Mouse (Mus musculus) thymus, adult 2 months (tissue): ENCODE results near the gene Agbl4.

ENCODE experiments used
- CTCF ChIP-seq: fragments of 200-500 bp; IDR thresholded peaks from 2 replicates; pipeline ENCODE4 v1.5.1; 2012; ENCODE audit warnings: mild to moderate bottlenecking, control low read depth, low read length, moderate library complexity, borderline replicate concordance; ENCODE audit not compliant: control insufficient read depth, poor library complexity, insufficient read depth; ENCODE audit errors: extremely low read depth
- POLR2A ChIP-seq: fragments of 200-500 bp; IDR thresholded peaks from 2 replicates; pipeline ENCODE4 v1.6.1; 2012; ENCODE audit warnings: mild to moderate bottlenecking, low read length, control low read depth, moderate library complexity; ENCODE audit not compliant: control insufficient read depth, poor library complexity, insufficient read depth; ENCODE audit errors: extremely low read depth

- TF ChIP-seq POLR2A = no peak
- TF ChIP-seq CTCF = no peak
Observed at GRCm38 (mm10) chr4:111307633-111308032, 910.2 kb downstream of the Agbl4 start.
